Mouse (Mus musculus): ENCODE data around the gene Foxj1.

The Foxj1 gene

GRCm38 (mm10) chr11:116306126-116306982 is 28.8 kb downstream of the Foxj1 start:
- peak; percentile 91 for ATAC-seq (ENCODE audit: insufficient number of reproducible peaks, low FRiP score, low TSS enrichment)

- no peak for ATAC-seq (ENCODE audit: insufficient number of reproducible peaks, low FRiP score, low TSS enrichment)
Measured at GRCm38 (mm10) chr11:116305423-116305822, 29.8 kb downstream of the Foxj1 start.

GRCm38 (mm10) chr11:116298621-116299020 is 36.6 kb downstream of the Foxj1 start:
- peak; percentile 72; the same call in 1 of the 2 replicates for ATAC-seq (ENCODE audit: insufficient number of reproducible peaks, low FRiP score, low TSS enrichment)

- no peak for ATAC-seq (ENCODE audit: insufficient number of reproducible peaks, low FRiP score, low TSS enrichment)
Measured at GRCm38 (mm10) chr11:116298221-116298620, 37.0 kb downstream of the Foxj1 start.

- ATAC-seq (ENCODE audit: insufficient number of reproducible peaks, low FRiP score, low TSS enrichment), result no peak
Measured at GRCm38 (mm10) chr11:116297017-116297416, 38.2 kb downstream of the Foxj1 start.

GRCm38 (mm10) chr11:116296191-116296734 is 38.9 kb downstream of the Foxj1 start:
- ATAC-seq (ENCODE audit: insufficient number of reproducible peaks, low FRiP score, low TSS enrichment), result no peak

- ATAC-seq (ENCODE audit: insufficient number of reproducible peaks, low FRiP score, low TSS enrichment), result no peak
Measured at GRCm38 (mm10) chr11:116294319-116294718, 40.9 kb downstream of the Foxj1 start.

GRCm38 (mm10) chr11:116293538-116294137 is 41.6 kb downstream of the Foxj1 start:
- ATAC-seq (ENCODE audit: insufficient number of reproducible peaks, low FRiP score, low TSS enrichment), result no peak

GRCm38 (mm10) chr11:116292401-116292800 is 42.8 kb downstream of the Foxj1 start:
- ATAC-seq (ENCODE audit: insufficient number of reproducible peaks, low FRiP score, low TSS enrichment), result no peak

GRCm38 (mm10) chr11:116290556-116290955 is 44.6 kb downstream of the Foxj1 start:
- no peak for ATAC-seq (ENCODE audit: insufficient number of reproducible peaks, low FRiP score, low TSS enrichment)

- no peak for ATAC-seq (ENCODE audit: insufficient number of reproducible peaks, low FRiP score, low TSS enrichment)
Measured at GRCm38 (mm10) chr11:116287351-116287750, 47.8 kb downstream of the Foxj1 start.

- ATAC-seq (ENCODE audit: insufficient number of reproducible peaks, low FRiP score, low TSS enrichment), result no peak
Measured at GRCm38 (mm10) chr11:116285770-116286191, 49.4 kb downstream of the Foxj1 start.

GRCm38 (mm10) chr11:116283982-116284381 is 51.2 kb downstream of the Foxj1 start:
- no peak for ATAC-seq (ENCODE audit: insufficient number of reproducible peaks, low FRiP score, low TSS enrichment)

- no peak for ATAC-seq (ENCODE audit: insufficient number of reproducible peaks, low FRiP score, low TSS enrichment)
Measured at GRCm38 (mm10) chr11:116282912-116283521, 52.2 kb downstream of the Foxj1 start.

GRCm38 (mm10) chr11:116282089-116282488 is 53.1 kb downstream of the Foxj1 start:
- ATAC-seq (ENCODE audit: insufficient number of reproducible peaks, low FRiP score, low TSS enrichment), result no peak

- no peak for ATAC-seq (ENCODE audit: insufficient number of reproducible peaks, low FRiP score, low TSS enrichment)
Measured at GRCm38 (mm10) chr11:116281671-116282070, 53.5 kb downstream of the Foxj1 start.

- ATAC-seq (ENCODE audit: insufficient number of reproducible peaks, low FRiP score, low TSS enrichment), result no peak
Measured at GRCm38 (mm10) chr11:116280751-116281663, 54.2 kb downstream of the Foxj1 start, which contains the start of gene Galr2. Galr2 (plus strand) TSS chr11:116280939.

Data from cerebellum, adult (tissue).